Mouse (Mus musculus) right cerebral cortex, postnatal 10 days (tissue): Measurements from ENCODE around the gene Olfr32.
"Not testable (repeated sequence)": the region's sequence is repeated elsewhere in the genome, so short reads cannot be mapped to it uniquely, and the experiment has no call there.

Experiments used
- DNase-seq, 2 experiments: peaks; one replicate each; pipeline ENCODE4 v3.0.0; 2021; ENCODE audit warnings: low spot score in 2 of 2

Gene Olfr32

DNA sequence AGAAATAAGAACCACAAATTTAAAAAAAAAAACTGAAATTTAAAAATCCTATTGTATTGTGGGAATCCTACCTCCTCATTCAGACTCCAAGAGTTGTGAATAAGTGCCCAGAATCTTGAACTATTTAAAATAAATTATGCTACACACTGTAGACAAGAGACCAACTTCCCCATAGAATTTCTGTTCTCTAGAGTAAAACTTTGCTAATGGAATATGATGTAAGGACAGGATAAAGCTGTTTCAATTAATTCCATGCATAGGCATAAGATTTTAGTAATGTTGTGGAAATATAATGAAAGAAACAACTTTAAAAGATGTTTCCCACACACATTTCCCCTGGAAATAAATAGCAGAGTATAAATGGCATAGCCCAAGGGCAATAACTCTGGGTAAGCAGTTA lies at the start of gene Olfr32:
Olfr32 (minus strand) TSS at position 101 of the 400 bp plus-strand sequence.
- no peak for DNase-seq

GRCm38 (mm10) chr2:90187082-90187481 lies 45.0 kb upstream of the Olfr32 start:
- DNase-seq, result not testable (repeated sequence)

- not testable (repeated sequence) for DNase-seq
These were observed 44.0 kb upstream of the Olfr32 start for GRCm38 (mm10) chr2:90186082-90186481.

DNA sequence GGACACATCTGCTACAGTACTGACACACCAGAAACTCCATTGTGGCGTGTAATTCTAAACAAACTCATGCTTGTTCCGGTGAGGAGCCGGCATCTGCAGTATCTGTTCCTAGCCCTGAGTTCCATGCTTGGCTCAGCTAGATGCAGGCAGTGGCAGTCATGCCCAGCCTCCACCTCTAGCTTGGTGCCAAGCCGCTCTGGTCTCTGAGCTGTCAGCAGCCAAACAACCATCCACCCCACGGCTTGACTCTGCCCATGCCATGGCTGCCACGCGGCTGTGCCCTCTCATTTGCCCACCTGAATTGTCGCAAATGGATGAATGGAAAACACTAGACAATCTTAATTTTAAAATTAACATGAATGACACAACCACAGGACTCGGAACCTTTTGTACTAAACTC lies 11.8 kb upstream of the Olfr32 start:
- DNase-seq, result no peak

DNA sequence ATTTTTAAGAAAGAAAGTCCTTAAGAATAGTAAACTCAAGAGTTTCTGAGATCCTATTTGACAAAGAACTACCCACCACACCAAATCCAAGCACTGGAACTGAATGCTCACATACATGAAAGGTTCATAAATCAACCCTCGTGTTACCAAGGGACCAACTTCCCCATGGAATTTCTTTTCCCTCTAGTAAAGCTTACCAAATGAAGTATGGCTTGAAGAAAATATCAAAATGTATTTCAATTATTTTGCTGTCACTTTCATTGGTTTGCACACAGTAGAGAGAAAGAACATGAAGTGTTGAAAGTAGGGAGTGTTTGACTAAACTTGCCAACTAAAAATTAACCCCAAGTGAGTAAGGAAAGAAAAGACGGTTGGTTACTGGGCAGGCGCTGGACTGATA lies 10.9 kb upstream of the Olfr32 start, which contains the start of gene Olfr1270:
Olfr1270 (minus strand) TSS at position 101 of the 400 bp plus-strand sequence.
- DNase-seq, result no peak

DNA sequence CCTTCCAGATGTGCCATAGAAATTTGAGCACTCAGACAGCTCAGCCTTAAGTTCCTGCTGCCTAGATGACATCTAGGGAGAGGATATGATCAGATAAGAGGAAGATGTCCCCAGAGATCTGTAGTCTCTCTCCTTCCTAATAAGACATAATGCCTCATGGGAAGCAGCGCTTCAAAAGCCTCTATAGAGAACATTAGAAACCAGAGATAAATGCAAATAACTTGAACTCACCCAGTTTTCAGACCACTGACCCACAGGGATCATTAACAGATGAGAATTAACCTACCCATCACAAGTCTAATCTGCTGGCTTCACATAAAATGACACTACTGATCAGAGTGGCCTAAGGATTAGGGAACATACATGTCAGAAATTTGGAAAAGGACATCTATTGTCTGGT lies 20.8 kb downstream of the Olfr32 start, which contains the start of gene Olfr1269:
Olfr1269 (minus strand) TSS at position 101 of the 400 bp plus-strand sequence.
- no peak for DNase-seq
